Mouse (Mus musculus) heart, postnatal 10 days (tissue): ENCODE measurements around the gene Ublcp1. TPM values are rescaled to one million over a fixed set of nuclear protein-coding genes. Genes with fewer than 3 reads are reported as not detected.
"Not testable (repeated sequence)": the region's sequence is repeated elsewhere in the genome, so short reads cannot be mapped to it uniquely, and the experiment has no call there.

Experiments used
- DNase-seq, 2 experiments: peaks; one replicate each; pipeline ENCODE4 v3.0.0; 2021
- intact Hi-C: fragments of 180-260 bp; cut with DNase I; formaldehyde crosslinking; loops from one replicate; pipeline ENCODE4 v1.15.1; 2025
- total RNA-seq, 2 experiments: library from RNA; stranded (reverse); gene quantifications; 2 replicates each; pipeline ENCODE4 v1.2.3; 2021

The Ublcp1 gene
- total RNA-seq, 2 experiments from 2014 or later: 36.6 to 40.9 TPM

DNA sequence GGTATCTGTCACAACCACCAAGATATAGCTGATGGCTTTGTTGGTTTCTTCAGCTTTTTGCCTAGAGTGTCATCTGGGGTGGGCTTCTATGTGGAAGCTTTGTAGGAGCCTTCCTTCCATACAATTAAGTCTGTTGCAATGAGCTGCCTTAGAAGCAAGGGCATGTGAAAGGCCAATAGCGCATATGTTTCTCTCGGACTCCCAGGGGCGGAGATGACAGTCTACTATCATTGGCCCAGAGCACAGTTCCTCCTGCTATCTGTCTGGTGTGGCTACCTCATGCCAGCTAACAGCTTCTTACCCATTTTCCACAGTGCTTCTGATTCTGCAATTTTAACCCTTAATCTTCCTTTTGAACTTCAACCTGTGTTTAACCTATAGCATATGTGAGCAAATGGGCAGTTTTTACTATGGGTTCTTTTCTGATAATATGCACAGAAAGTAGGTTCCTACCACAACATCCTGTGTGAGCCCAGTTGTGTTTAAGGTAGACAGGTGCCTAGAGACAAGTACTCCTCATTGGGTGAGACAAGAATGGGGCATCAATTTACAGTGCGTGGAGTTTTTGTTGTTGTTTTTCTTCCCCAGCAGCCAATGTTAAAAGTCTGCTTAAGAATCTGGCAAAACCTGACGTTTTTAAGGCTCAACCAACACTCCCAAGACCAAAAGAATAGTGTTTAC, 24.5 kb upstream of the Ublcp1 start:
- DNase-seq: no peak
- intact Hi-C loops: no loop called here

DNA sequence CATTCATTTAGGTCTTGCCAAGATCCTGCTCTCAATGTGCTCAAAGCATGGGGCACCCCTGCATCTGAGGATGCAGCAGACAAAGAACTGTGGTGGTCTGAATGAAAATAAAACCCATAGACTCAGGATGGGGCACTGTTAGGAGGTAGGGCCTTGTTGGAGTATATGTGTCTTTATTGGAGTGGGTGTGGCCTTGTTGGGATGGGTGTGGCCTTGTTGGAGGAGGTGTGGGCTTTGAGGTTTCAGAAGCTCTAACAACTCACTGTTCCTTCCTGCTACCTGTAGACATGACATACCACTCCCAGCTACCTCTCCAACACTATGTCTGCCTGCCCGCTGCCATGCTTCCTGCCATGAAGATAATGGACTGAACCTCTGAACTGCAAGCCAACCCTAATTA, 18.8 kb upstream of the Ublcp1 start:
- DNase-seq: no peak
- intact Hi-C loops: no loop called here

DNA sequence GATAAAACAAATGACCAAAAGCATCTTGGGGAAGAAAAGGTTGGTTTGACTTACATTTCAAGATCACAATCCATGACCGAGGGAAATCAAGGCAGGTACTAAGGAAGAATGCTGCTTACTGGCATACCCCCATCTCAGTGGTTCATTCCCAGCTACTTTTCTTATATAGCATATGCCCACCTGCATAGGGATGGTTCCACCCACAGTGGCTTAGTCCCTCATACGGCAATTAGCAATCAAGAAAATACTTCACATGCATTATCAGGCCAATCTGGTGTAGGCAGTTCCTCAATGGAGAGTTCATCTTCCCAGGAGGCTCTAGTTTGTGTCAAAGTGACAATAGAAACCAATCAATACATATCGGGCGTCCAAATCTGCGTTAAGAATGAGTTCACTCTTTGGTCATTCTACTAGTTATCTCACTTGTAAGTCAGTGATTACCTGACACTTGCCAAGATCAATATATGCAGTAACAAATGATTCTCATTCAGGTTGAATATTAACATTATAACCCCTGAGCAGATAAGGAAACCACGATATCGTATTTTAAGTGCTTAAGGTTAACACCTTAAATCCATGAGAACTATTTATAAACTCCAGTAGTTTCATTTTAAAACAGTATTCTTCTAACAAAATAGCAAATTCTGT, 14.9 kb upstream of the Ublcp1 start:
- no peak for DNase-seq
- intact Hi-C loops: no loop called here

DNA sequence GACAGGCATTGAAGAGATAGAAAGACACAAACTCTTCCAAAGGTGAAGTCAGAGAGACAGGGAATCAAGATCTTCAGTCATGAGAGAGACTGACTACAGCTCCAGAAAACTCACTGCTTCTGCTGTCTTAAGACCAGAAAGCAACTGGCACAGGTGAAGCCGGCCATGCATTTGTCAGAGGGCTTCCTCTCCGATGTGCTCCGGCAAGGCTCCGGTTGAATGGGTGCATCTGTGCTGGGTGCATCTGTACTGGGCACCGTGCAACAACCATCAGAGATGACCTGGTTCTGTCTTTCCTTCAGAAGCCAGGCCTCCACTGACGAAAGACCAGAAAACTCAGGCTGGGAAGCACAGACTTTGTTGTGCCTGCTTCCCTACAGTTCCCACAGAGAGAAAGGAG, 9.9 kb upstream of the Ublcp1 start:
- intact Hi-C loops: no loop called here
- DNase-seq: no peak

DNA sequence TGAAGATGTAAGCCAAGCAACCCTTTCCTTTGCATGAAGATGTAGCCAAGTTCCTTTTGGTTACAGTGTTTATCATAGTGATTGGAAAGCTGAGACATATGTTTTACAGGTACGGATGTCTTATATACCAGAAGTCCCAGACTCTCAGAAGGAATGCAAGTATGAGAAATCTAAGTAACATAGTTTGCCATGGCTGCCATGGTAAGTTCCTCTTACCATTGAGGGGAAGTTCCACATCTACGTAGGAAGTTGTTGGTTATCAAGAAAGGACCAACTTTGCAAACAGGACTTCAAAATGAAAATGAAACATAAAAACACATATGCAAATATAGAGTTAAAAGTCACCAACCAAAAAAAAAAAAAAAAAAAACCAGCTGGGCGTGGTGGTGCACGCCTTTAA, 8.1 kb upstream of the Ublcp1 start:
- intact Hi-C loops: no loop called here
- no peak for DNase-seq

- intact Hi-C loops: no loop called here
- DNase-seq: no peak
These were observed 6.1 kb upstream of the Ublcp1 start for GRCm38 (mm10) chr11:44476445-44476844.

GRCm38 (mm10) chr11:44475467-44475866, 5.2 kb upstream of the Ublcp1 start:
- intact Hi-C loops: no loop called here
- DNase-seq: no peak

- intact Hi-C loops: loop anchor here (5.0 kb wide), 2 partner anchors 91 to 111 kb away; no protein-coding TSS in a partner anchor
- peak; percentile 32 to 37 for DNase-seq
These were observed 1.2 kb upstream of the Ublcp1 start for GRCm38 (mm10) chr11:44471337-44471995.

- intact Hi-C loops: loop anchor here (1.0 to 5.0 kb wide), 3 partner anchors 48 to 112 kb away; partner anchors contain the start of gene Rnf145
- DNase-seq: no peak
These were observed 459 bp downstream of the Ublcp1 start for GRCm38 (mm10) chr11:44469646-44470431.

- intact Hi-C loops: no loop called here
- no peak for DNase-seq
These were observed 1.9 kb downstream of the Ublcp1 start for GRCm38 (mm10) chr11:44468306-44468790.

GRCm38 (mm10) chr11:44466949-44467442, 3.3 kb downstream of the Ublcp1 start:
- no peak for DNase-seq
- intact Hi-C loops: no loop called here

DNA sequence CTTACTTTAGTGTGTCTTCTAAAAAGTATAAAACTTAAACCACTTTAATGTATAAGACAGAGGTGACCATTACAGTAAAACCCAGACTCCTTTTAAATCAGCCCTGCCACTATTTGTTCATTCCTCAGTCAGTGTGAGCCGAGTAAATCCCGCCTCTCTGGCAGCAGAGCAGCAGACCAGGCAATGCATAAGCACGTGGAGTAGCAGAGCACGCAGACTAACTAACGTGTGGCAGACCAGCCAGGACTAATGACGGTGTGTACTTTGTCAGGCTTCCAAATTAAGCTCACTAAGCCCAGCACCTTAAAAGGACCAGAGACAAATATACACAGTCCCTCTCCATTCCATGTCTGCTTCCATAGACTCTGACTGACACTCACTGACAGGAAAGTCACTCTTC, 8.8 kb downstream of the Ublcp1 start:
- DNase-seq: peak; percentile 29 to 53
- intact Hi-C loops: no loop called here

DNA sequence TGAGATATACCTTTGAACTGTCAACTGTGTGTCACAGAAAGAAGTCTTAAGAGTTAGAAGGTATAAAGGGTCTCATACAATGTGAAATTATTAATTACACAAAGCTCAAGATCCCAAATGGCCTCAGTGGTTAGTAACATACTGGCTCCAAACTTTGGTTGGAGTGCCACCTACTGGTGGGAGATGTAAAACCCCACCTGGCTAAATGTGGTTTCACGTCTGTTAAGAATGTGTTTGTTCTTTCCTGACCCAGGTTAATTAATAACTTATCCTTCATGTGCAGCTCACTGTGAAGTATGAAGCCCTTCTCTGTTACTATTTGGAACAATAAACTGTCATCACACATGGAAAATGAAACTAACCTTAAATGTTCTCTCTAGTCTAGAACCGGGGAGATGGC, 16.9 kb downstream of the Ublcp1 start:
- intact Hi-C loops: loop anchor here (5.0 kb wide), 1 partner anchor 116 kb away; no protein-coding TSS in a partner anchor
- peak; percentile 60 to 78 for DNase-seq

DNA sequence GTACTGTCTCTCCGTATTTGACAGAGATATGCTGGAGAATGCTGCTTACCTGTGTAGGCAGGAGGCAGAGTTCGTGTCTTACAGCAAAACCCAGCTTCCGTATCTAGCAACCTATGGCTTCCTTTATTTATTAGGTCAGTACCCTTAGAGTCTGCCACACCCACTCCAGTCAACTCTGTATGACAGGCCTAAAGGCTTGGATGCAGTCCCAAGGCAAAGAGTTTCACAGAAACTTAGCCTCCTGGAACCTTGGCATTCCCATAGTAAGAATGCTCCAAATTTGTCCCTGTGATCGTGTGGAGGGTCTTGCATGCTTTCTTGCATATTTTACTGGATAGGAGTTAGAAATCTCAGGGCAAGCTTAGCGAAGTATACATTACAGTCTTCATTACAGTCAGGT, 18.3 kb downstream of the Ublcp1 start:
- not testable (repeated sequence) for DNase-seq
- intact Hi-C loops: loop anchor here (5.0 kb wide), 1 partner anchor 115 kb away; no protein-coding TSS in a partner anchor

DNA sequence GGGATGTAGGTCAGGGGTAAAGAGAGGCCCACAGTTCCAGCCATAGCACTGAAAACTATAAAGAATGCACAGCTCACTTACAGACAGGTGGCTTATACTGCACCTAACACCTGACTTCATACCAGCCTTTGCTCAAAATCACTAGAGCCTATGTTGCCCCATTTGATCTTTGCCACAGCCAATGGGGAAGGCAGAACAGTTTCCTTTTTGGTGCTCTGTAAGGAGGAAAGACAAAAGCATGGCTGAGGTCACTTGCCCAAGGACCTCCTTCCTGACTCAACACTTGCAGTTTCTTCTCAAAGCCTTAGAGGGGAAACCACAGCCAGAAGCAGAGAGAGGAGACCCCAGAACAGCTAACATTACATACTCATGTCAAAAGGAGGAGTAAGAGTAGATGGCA, 19.3 kb downstream of the Ublcp1 start:
- no peak for DNase-seq
- intact Hi-C loops: loop anchor here (5.0 kb wide), 1 partner anchor 114 kb away; no protein-coding TSS in a partner anchor

GRCm38 (mm10) chr11:44437786-44438185, 32.5 kb downstream of the Ublcp1 start:
- intact Hi-C loops: no loop called here
- DNase-seq: no peak

DNA sequence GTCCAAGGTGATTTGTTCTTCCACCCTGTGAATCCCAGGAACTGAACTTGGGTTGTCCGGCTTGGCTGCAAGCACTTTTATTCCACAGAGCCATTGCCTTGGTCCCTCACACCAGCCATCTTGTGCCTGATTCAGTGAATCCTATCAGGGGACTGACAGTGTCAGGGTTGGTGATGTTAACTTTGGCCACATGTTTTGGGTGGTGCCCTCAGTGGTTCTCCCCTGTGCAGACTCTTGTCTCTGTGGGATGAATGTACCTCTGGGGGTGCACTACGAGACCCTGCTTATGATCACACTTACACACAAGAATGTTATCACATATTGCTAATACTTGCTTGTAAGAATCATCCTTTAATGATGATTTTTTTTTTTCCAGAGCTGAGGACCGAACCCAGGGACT, 40.3 kb downstream of the Ublcp1 start:
- no peak for DNase-seq
- intact Hi-C loops: no loop called here

- DNase-seq: no peak
- intact Hi-C loops: no loop called here
These were observed 42.3 kb downstream of the Ublcp1 start for GRCm38 (mm10) chr11:44427951-44428350.

DNA sequence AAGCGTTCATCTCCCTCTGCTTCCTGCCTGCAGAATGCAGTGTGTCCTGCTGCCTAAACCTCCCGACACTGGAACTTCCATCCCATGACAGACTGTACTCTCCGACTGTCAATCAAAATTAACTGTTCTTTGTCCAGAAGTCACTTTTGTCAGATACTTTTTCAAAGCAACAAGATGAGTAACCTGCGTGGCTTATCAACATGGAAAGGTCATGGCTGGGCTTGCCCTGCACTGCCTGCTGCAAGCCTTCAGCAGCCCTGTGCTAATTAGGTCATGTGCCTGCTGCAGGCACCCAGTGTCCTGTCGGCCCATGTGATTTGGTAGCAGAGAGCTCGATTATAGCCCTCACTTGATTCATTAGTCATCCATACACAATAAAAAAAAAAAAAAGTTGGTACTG, 44.7 kb downstream of the Ublcp1 start:
- DNase-seq: no peak
- intact Hi-C loops: no loop called here

DNA sequence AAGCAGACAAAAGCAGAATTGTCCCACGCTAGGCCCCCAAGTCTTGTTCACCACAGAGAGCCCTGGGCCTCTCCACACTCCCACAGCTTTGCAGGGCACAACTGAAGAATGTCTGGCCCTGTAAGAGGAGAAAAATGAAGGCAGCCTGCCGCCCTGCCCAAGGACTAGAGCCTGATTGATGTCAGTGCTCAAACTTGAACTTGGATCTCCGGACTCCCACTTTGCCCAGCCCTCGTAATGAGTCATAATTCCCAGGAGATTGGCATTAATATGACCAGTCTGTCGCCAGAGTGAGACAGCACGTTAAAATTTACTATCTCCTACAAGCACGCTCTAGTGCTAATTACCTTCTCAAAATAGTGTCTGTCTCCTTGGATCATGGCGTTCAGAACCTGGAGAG, 45.3 kb downstream of the Ublcp1 start:
- intact Hi-C loops: no loop called here
- no peak for DNase-seq

DNA sequence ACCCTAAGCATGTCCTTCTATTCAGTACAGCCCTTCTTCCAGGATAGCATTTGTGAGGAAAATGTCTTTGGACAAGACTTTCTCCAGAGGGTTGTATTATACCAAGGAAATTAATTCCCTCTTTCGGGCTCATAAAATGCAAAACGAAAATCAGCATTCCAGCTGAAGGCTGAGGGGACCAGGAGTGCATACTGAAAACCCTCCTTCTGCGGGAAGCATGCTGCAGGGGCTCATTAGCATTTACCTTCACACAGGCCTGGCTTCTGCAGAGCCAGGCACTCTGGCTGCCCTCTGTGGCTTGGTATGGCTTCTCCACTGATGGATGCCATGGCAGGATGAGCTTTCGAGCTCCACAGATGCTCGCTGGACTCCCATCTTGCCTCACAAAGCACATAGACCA, 46.3 kb downstream of the Ublcp1 start:
- intact Hi-C loops: no loop called here
- no peak for DNase-seq
